Mouse (Mus musculus): ENCODE results near the gene Prkar1b. TPM values are rescaled to one million over a fixed set of nuclear protein-coding genes. Genes with fewer than 3 reads are reported as not detected.

Prkar1b gene
- polyA plus RNA-seq (2015; fragmentation: Nextera tagmentation; extraction: Ambion mirVana): 16.6 and 17.0 TPM in 2 replicates

GRCm38 (mm10) chr5:139149681-139150602, at the start of gene Prkar1b, which contains the start of gene Dnaaf5:
TSS of gene Prkar1b (minus strand) at chr5:139150001.
TSS of gene Dnaaf5 (plus strand) at chr5:139150223.

GRCm38 (mm10) chr5:138997171-138997788, 152.5 kb downstream of the Prkar1b start, which contains the start of gene Pdgfa:
TSS of gene Pdgfa (minus strand) at chr5:138997370.

Other genes with a start within 250 kb of the Prkar1b start
- 64.4 and 72.4 TPM in 2 replicates for gene Pdgfa, start 152.6 kb downstream of the Prkar1b start, polyA plus RNA-seq (2015; fragmentation: Nextera tagmentation; extraction: Ambion mirVana)
- 3.0 and 4.0 TPM in 2 replicates for gene Dnaaf5, start 222 bp upstream of the Prkar1b start, polyA plus RNA-seq (2015; fragmentation: Nextera tagmentation; extraction: Ambion mirVana)
- gene Sun1, start 50.6 kb upstream of the Prkar1b start, polyA plus RNA-seq (2015; fragmentation: Nextera tagmentation; extraction: Ambion mirVana): 38.6 and 45.2 TPM in 2 replicates
- 179 and 183 TPM in 2 replicates for gene Get4, start 102.3 kb upstream of the Prkar1b start, polyA plus RNA-seq (2015; fragmentation: Nextera tagmentation; extraction: Ambion mirVana)
- 31.0 and 33.1 TPM in 2 replicates for gene Adap1, start 175.6 kb upstream of the Prkar1b start, polyA plus RNA-seq (2015; fragmentation: Nextera tagmentation; extraction: Ambion mirVana)
- gene Cox19, start 201.4 kb upstream of the Prkar1b start, polyA plus RNA-seq (2015; fragmentation: Nextera tagmentation; extraction: Ambion mirVana): 55.6 and 55.7 TPM in 2 replicates
- gene Cyp2w1, start 202.6 kb upstream of the Prkar1b start, polyA plus RNA-seq (2015; fragmentation: Nextera tagmentation; extraction: Ambion mirVana): not detected in 2 replicates
- 3.3 and 4.7 TPM in 2 replicates for gene Gpr146, start 227.7 kb upstream of the Prkar1b start, polyA plus RNA-seq (2015; fragmentation: Nextera tagmentation; extraction: Ambion mirVana)